Mouse (Mus musculus): ENCODE data around the gene Stt3b. TPM values are rescaled to one million over a fixed set of nuclear protein-coding genes. Genes with fewer than 3 reads are reported as not detected.

Stt3b gene
- polyA plus RNA-seq, 1 experiment from 2014 or later, result 51.5 TPM

GRCm38 (mm10) chr9:115203136-115203535 lies 107.1 kb downstream of the Stt3b start:
- Histone ChIP-seq H3K4me1 (replicated peaks; ENCODE audit: control insufficient read depth, insufficient read depth, low read length) (no peaks in the 10 kb centered on the region), H3K36me3 (ENCODE audit: control insufficient read depth, insufficient read depth) (peaks cover 8% of the 10 kb centered on the region; the same call in 1 of the 2 replicates), H3K4me2 (replicated peaks; ENCODE audit: low read depth) (no peak overlapping the region), H3K4me3 (ENCODE audit: low read depth, low read length) (no peak overlapping the region), H3K9ac (ENCODE audit: low read depth, low read length) (no peak overlapping the region), H3K9me3 (ENCODE audit: control insufficient read depth) (no peaks in the 10 kb centered on the region), H3K27ac (ENCODE audit: low read depth, low read length) (no peak overlapping the region), H3K27me3 (replicated peaks; ENCODE audit: control insufficient read depth, insufficient read depth, low read length) (no peaks in the 10 kb centered on the region)
- 64% methylated on average over 6 of the region's 6 CpGs for WGBS
- ATAC-seq, result no peak
- no peak for TF ChIP-seq CTCF (IDR thresholded peaks at IDR 0.05; ENCODE audit: low read depth)

GRCm38 (mm10) chr9:115201264-115201663 lies 109.0 kb downstream of the Stt3b start:
- Histone ChIP-seq H3K27me3 (replicated peaks; ENCODE audit: control insufficient read depth, insufficient read depth, low read length) (no peaks in the 10 kb centered on the region), H3K36me3 (ENCODE audit: control insufficient read depth, insufficient read depth) (no peaks in the 10 kb centered on the region), H3K4me3 (ENCODE audit: low read depth, low read length) (no peak overlapping the region), H3K27ac (ENCODE audit: low read depth, low read length) (no peak overlapping the region), H3K4me1 (replicated peaks; ENCODE audit: control insufficient read depth, insufficient read depth, low read length) (no peaks in the 10 kb centered on the region), H3K9ac (ENCODE audit: low read depth, low read length) (no peak overlapping the region), H3K9me3 (ENCODE audit: control insufficient read depth) (no peaks in the 10 kb centered on the region), H3K4me2 (replicated peaks; ENCODE audit: low read depth) (no peak overlapping the region)
- ATAC-seq, result no peak
- WGBS, result 94% methylated on average over 6 of the region's 6 CpGs
- no peak for TF ChIP-seq CTCF (IDR thresholded peaks at IDR 0.05; ENCODE audit: low read depth)

GRCm38 (mm10) chr9:115200166-115200862 lies 109.9 kb downstream of the Stt3b start:
- H3K4me2 ChIP-seq (replicated peaks; ENCODE audit: low read depth), result no peak overlapping the region
- TF ChIP-seq CTCF (IDR thresholded peaks at IDR 0.05; ENCODE audit: low read depth), result no peak
- H3K9ac ChIP-seq (ENCODE audit: low read depth, low read length), result no peak overlapping the region
- H3K4me1 ChIP-seq (replicated peaks; ENCODE audit: control insufficient read depth, insufficient read depth, low read length), result no peaks in the 10 kb centered on the region
- ATAC-seq, result no peak
- 86% methylated on average over 15 of the region's 15 CpGs for WGBS
- no peak overlapping the region for H3K4me3 ChIP-seq (ENCODE audit: low read depth, low read length)
- no peaks in the 10 kb centered on the region for H3K27me3 ChIP-seq (replicated peaks; ENCODE audit: control insufficient read depth, insufficient read depth, low read length)
- H3K36me3 ChIP-seq (ENCODE audit: control insufficient read depth, insufficient read depth), result no peaks in the 10 kb centered on the region
- H3K9me3 ChIP-seq (ENCODE audit: control insufficient read depth), result no peaks in the 10 kb centered on the region
- no peak overlapping the region for H3K27ac ChIP-seq (ENCODE audit: low read depth, low read length)

GRCm38 (mm10) chr9:115197082-115197481 lies 113.1 kb downstream of the Stt3b start:
- no peak for ATAC-seq
- no peaks in the 10 kb centered on the region for H3K4me1 ChIP-seq (replicated peaks; ENCODE audit: control insufficient read depth, insufficient read depth, low read length)
- WGBS, result 61% methylated on average over 7 of the region's 7 CpGs

GRCm38 (mm10) chr9:115192890-115193289 lies 117.3 kb downstream of the Stt3b start:
- H3K9me3 ChIP-seq (ENCODE audit: control insufficient read depth), result no peaks in the 10 kb centered on the region
- no peak overlapping the region for H3K27ac ChIP-seq (ENCODE audit: low read depth, low read length)
- H3K4me1 ChIP-seq (replicated peaks; ENCODE audit: control insufficient read depth, insufficient read depth, low read length), result no peaks in the 10 kb centered on the region
- TF ChIP-seq CTCF (IDR thresholded peaks at IDR 0.05; ENCODE audit: low read depth), result peak; percentile 37
- no peak overlapping the region for H3K9ac ChIP-seq (ENCODE audit: low read depth, low read length)
- 82% methylated on average over 3 of the region's 3 CpGs for WGBS
- H3K36me3 ChIP-seq (ENCODE audit: control insufficient read depth, insufficient read depth), result 0 out of 2 replicates have a peak, but pooled peaks cover 2% of the 10 kb centered on the region
- ATAC-seq, result no peak
- no peaks in the 10 kb centered on the region for H3K27me3 ChIP-seq (replicated peaks; ENCODE audit: control insufficient read depth, insufficient read depth, low read length)
- no peak overlapping the region for H3K4me3 ChIP-seq (ENCODE audit: low read depth, low read length)
- no peak overlapping the region for H3K4me2 ChIP-seq (replicated peaks; ENCODE audit: low read depth)

More at GRCm38 (mm10) chr9:115197082-115197481, 113.1 kb downstream of the Stt3b start:
- Histone ChIP-seq H3K4me2 (replicated peaks; ENCODE audit: low read depth) (no peak overlapping the region), H3K9me3 (ENCODE audit: control insufficient read depth) (no peaks in the 10 kb centered on the region), H3K4me3 (ENCODE audit: low read depth, low read length) (no peak overlapping the region), H3K36me3 (ENCODE audit: control insufficient read depth, insufficient read depth) (0 out of 2 replicates have a peak, but pooled peaks cover under 1% of the 10 kb centered on the region), H3K27me3 (replicated peaks; ENCODE audit: control insufficient read depth, insufficient read depth, low read length) (no peaks in the 10 kb centered on the region), H3K9ac (ENCODE audit: low read depth, low read length) (no peak overlapping the region), H3K27ac (ENCODE audit: low read depth, low read length) (no peak overlapping the region)
- TF ChIP-seq CTCF (IDR thresholded peaks at IDR 0.05; ENCODE audit: low read depth), result no peak

All from intestine, postnatal 0 days (tissue).